Mouse (Mus musculus) NIH3T3 (cell line): ENCODE data around the gene Cyp17a1.

ENCODE experiments used
- DNase-seq: peaks from one replicate; pipeline ENCODE4 v3.0.0-alpha.2; 2012; ENCODE audit warnings: low read depth

Cyp17a1 gene

DNA sequence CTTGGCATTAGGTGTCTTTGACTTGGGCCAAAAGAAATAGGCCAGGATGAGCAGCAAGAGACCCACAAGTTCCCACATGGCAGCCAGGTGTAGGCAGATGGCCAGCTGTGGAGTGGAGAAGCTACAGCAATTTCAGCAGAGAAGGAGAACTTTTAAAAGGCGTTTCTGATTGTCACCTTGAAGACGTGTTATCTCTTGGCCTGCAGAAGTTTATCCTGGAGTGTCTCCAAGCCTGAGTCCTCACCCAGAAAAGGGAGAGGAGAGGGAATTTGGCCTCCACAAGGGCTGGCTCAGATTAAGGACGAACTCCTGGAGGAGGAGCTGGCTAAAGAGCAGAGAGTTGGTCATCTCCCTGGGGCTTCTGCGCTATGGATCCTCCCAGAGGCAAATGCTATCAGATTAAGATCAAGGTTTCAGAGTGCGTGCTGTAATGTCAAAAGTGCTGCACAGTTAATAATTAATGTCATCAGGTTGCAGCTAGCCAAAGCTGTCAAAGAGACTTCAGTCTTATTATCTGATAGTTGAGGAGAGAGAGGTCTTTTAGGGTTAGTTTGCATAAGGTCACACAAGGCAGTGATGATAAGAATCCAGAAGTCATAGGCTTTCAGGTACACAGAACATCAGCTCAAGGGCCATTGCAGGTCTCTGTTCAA lies at the start of gene Cyp17a1:
Gene Cyp17a1 (minus strand): TSS at position 407 of the 653 bp plus-strand sequence.
- DNase-seq = peak; percentile 29

DNA sequence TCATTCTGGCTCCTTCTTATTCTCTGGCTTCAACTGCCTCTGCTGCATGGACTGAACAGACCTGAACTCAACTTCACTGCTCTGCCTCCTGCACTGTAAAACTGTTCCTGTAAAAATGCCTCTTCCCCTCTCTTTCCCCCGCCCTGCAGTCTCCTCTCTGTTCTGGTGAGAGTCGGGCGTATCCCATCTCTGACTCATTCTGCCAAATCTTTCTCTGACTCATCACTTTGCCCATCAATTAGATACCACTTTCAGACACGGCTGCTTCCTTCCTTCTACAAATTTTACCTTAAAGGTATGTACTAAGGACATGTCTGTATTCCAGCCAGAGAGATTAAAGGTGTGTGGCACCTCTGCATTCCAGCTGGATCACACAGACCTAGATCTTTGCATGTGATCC lies 45.2 kb upstream of the Cyp17a1 start:
- DNase-seq = peak; percentile 48

DNA sequence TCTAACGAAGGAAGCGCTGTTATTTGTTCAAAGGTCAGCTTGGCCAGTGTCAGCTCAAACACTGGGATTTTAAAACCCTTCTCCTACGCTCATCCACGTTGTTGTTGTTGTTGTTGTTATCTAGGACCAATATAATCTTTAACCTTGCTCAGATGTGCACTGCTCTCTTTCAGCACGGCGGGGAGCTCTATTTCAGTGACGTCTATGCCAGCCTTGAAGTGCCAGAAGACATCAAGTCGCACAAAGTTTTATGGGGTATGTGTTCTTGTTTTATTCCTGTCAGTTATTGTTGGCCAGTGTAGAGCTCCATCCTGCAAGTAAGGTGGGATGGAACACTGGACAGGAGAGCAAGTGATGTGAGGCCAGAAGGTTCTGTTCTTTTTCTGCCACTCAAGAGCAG lies 42.0 kb upstream of the Cyp17a1 start:
- no peak for DNase-seq

GRCm38 (mm10) chr19:46714234-46714633 lies 41.3 kb upstream of the Cyp17a1 start:
- no peak for DNase-seq

DNA sequence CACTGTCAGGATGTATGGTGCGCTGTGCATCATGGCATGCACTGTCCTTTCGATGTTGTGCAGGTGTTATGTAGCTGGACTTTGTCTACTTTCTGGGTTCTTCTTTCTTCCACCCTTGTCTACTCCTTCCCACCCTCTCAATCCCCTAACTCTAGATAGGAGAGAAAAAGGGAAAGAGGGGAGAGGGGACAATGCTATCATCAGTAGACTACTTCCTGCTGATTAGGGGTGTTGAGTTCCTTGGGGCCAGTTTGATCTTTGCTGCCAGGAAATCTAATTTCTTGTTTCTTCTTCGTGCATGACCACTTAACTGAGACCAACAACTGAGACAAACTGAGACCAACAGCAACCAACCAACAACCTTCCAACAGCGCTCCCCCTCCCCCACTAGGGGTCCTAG lies 37.6 kb upstream of the Cyp17a1 start:
- no peak for DNase-seq

- DNase-seq = peak; percentile 54
These were observed 34.6 kb upstream of the Cyp17a1 start, which contains the start of gene As3mt for GRCm38 (mm10) chr19:46707296-46708151. Gene As3mt, plus strand, starts transcription at chr19:46707458.

DNA sequence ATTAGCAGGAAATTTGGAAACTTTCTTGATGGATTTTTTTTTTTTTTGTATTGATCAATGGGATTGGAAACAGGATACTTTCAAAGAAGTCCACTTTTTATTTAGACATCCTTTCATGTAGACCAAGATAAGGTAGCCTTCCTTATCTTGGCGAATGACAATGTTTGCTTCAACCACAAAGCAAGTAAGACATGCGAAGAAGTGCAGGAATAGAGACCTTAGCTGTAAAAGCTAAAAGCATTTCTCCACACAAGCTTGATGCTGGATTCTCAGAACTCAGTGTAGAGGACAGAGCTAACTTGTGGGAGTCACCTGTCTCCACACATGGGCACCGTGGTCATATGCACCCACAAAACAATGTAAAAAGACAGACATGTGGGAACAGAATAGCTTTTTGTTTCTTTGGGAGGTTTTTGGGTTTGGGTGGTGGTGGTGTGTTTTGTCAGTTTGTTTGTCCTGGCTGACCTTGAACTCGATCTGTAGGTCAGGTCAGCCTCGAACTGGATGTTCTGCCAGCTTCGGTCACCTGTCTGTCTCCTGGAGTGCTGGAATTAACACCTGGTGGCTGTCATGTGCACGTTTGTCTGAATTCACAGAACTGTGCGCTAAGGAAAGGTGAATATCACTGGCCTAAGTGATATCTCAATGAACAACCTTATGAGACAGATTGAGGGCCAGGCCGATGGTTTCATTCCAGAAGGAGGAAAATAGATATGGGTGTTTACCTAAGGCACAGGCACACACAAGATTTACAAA lies 33.7 kb upstream of the Cyp17a1 start:
- DNase-seq = no peak

- no peak for DNase-seq
These were observed 33.0 kb upstream of the Cyp17a1 start for GRCm38 (mm10) chr19:46705779-46706495.

GRCm38 (mm10) chr19:46701156-46701555 lies 28.2 kb upstream of the Cyp17a1 start:
- DNase-seq = no peak

DNA sequence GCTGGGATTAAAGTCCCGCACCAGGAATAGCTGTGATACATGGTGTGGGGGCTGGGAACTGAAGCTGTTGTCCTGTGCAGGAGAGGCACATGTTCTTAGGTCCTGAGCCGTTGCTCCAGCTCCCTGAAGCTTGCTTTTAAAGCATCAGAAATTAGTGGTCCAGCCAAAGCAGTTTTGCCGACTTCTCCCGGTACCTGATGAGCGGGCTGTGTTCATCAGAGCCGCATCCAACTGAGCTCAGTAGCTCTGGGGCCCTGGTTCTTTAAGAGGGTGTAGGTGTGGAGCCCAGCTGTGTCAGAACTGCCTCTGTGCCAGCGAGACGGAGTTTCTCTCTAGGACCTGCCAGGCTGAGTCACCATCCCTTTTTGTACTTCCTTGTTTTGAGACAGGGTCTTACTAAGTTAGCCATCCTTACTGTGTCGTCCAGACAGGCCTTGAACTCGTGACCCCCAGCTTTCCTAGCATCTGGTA lies 26.1 kb upstream of the Cyp17a1 start:
- DNase-seq = peak; percentile 64

GRCm38 (mm10) chr19:46697840-46698517 lies 25.0 kb upstream of the Cyp17a1 start:
- DNase-seq = no peak

DNA sequence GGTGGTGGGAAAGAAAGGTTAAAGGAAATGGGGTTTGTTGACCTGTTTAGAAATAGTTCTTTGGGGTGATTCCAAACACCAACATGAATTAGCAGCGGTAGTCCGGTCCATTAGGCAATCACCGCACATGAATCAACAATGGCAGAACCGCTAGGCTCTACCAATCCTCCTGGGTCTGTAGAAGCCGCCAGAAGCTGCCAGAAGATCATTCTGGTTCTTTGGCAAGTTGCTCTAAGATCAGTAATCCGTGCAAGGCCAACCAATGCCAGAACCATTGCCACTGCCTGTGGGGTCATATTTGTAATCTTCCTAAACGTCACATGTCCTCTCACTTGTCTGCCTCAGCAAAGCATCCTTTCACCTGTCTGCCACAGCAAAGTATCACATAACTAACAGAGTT lies 24.0 kb upstream of the Cyp17a1 start:
- DNase-seq = no peak

- no peak for DNase-seq
These were observed 23.5 kb upstream of the Cyp17a1 start for GRCm38 (mm10) chr19:46696482-46696881.

DNA sequence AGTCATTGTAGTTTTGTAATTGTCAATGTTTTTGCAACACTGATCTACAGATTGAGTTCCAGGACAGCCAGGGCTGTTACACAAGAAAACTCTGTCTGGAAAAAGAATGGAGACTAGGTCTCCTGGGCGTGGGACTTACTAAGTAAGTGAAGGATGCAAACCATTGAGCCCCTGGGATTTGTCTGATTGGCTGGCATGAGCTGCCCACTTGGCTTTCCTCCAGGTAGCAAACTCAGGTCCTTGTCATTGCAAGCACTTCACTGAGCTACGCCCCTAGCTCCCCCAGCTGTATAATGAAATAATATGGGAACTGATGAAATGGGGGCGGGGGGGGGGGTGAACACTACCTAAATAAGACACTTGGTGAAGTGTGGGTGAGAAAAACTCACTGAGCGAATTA lies 20.2 kb upstream of the Cyp17a1 start:
- peak; percentile 56 for DNase-seq

GRCm38 (mm10) chr19:46691078-46691477 lies 18.1 kb upstream of the Cyp17a1 start:
- no peak for DNase-seq

GRCm38 (mm10) chr19:46690387-46690786 lies 17.4 kb upstream of the Cyp17a1 start:
- no peak for DNase-seq

GRCm38 (mm10) chr19:46689460-46690372 lies 16.7 kb upstream of the Cyp17a1 start, which contains the start of gene Borcs7:
Gene Borcs7, plus strand, starts transcription at chr19:46689906.
- DNase-seq = peak; percentile 92

GRCm38 (mm10) chr19:46679720-46680383 lies 6.9 kb upstream of the Cyp17a1 start:
- DNase-seq = no peak

- no peak for DNase-seq
These were observed 2.7 kb upstream of the Cyp17a1 start for GRCm38 (mm10) chr19:46675641-46676040.
